Mouse (Mus musculus): Measurements from ENCODE around the gene Cacna1g.

Gene Cacna1g

GRCm38 (mm10) chr11:94473707-94474543 lies at the start of gene Cacna1g:
Cacna1g (minus strand) TSS chr11:94474198.
- peak; percentile 82 for DNase-seq (ENCODE audit: low read depth, low spot score)

- DNase-seq (ENCODE audit: low read depth, low spot score), result peak; percentile 67
Measured at GRCm38 (mm10) chr11:94521219-94521843, 47.3 kb upstream of the Cacna1g start, which contains the start of gene Mycbpap. Mycbpap (minus strand) TSS chr11:94521742.

GRCm38 (mm10) chr11:94513452-94513851 lies 39.5 kb upstream of the Cacna1g start:
- DNase-seq (ENCODE audit: low read depth, low spot score), result no peak

GRCm38 (mm10) chr11:94508976-94509375 lies 35.0 kb upstream of the Cacna1g start:
- no peak for DNase-seq (ENCODE audit: low read depth, low spot score)

- no peak for DNase-seq (ENCODE audit: low read depth, low spot score)
Measured at GRCm38 (mm10) chr11:94501482-94501881, 27.5 kb upstream of the Cacna1g start.

- DNase-seq (ENCODE audit: low read depth, low spot score), result no peak
Measured at GRCm38 (mm10) chr11:94500362-94500761, 26.4 kb upstream of the Cacna1g start.

GRCm38 (mm10) chr11:94499661-94500152 lies 25.7 kb upstream of the Cacna1g start, which contains the start of gene Epn3:
Epn3 (minus strand) TSS chr11:94499974.
- no peak for DNase-seq (ENCODE audit: low read depth, low spot score)

GRCm38 (mm10) chr11:94499035-94499434 lies 25.0 kb upstream of the Cacna1g start:
- DNase-seq (ENCODE audit: low read depth, low spot score), result no peak

GRCm38 (mm10) chr11:94498093-94498996 lies 24.3 kb upstream of the Cacna1g start:
- DNase-seq (ENCODE audit: low read depth, low spot score), result no peak

- DNase-seq (ENCODE audit: low read depth, low spot score), result no peak
Measured at GRCm38 (mm10) chr11:94495415-94495814, 21.4 kb upstream of the Cacna1g start.

GRCm38 (mm10) chr11:94491749-94492099 lies 17.7 kb upstream of the Cacna1g start:
- no peak for DNase-seq (ENCODE audit: low read depth, low spot score)

- DNase-seq (ENCODE audit: low read depth, low spot score), result peak; percentile 48
Measured at GRCm38 (mm10) chr11:94491035-94491748, 17.2 kb upstream of the Cacna1g start.

GRCm38 (mm10) chr11:94489745-94490144 lies 15.7 kb upstream of the Cacna1g start:
- DNase-seq (ENCODE audit: low read depth, low spot score), result no peak

- DNase-seq (ENCODE audit: low read depth, low spot score), result no peak
Measured at GRCm38 (mm10) chr11:94488767-94489533, 15.0 kb upstream of the Cacna1g start.

GRCm38 (mm10) chr11:94486001-94486400 lies 12.0 kb upstream of the Cacna1g start, which contains the start of gene Spata20:
Spata20 (minus strand) TSS chr11:94486179.
- peak; percentile 65 for DNase-seq (ENCODE audit: low read depth, low spot score)

GRCm38 (mm10) chr11:94485223-94485622 lies 11.2 kb upstream of the Cacna1g start:
- DNase-seq (ENCODE audit: low read depth, low spot score), result no peak

GRCm38 (mm10) chr11:94484636-94485035 lies 10.6 kb upstream of the Cacna1g start:
- DNase-seq (ENCODE audit: low read depth, low spot score), result no peak

- DNase-seq (ENCODE audit: low read depth, low spot score), result no peak
Measured at GRCm38 (mm10) chr11:94483921-94484320, 9.9 kb upstream of the Cacna1g start.

GRCm38 (mm10) chr11:94483436-94483835 lies 9.4 kb upstream of the Cacna1g start:
- no peak for DNase-seq (ENCODE audit: low read depth, low spot score)

- no peak for DNase-seq (ENCODE audit: low read depth, low spot score)
Measured at GRCm38 (mm10) chr11:94482738-94483137, 8.7 kb upstream of the Cacna1g start.

Data from ES-CJ7 (cell line).